Mouse (Mus musculus) spleen, postnatal 10 days (tissue): ENCODE results near the gene Parp16.
"Not testable (repeated sequence)": the region's sequence is repeated elsewhere in the genome, so short reads cannot be mapped to it uniquely, and the experiment has no call there.

Experiments used
- DNase-seq, 2 experiments: peaks; one replicate each; pipeline ENCODE4 v3.0.0; 2021 to 2022; ENCODE audit warnings: low spot score in 2 of 2

Parp16 gene

DNA sequence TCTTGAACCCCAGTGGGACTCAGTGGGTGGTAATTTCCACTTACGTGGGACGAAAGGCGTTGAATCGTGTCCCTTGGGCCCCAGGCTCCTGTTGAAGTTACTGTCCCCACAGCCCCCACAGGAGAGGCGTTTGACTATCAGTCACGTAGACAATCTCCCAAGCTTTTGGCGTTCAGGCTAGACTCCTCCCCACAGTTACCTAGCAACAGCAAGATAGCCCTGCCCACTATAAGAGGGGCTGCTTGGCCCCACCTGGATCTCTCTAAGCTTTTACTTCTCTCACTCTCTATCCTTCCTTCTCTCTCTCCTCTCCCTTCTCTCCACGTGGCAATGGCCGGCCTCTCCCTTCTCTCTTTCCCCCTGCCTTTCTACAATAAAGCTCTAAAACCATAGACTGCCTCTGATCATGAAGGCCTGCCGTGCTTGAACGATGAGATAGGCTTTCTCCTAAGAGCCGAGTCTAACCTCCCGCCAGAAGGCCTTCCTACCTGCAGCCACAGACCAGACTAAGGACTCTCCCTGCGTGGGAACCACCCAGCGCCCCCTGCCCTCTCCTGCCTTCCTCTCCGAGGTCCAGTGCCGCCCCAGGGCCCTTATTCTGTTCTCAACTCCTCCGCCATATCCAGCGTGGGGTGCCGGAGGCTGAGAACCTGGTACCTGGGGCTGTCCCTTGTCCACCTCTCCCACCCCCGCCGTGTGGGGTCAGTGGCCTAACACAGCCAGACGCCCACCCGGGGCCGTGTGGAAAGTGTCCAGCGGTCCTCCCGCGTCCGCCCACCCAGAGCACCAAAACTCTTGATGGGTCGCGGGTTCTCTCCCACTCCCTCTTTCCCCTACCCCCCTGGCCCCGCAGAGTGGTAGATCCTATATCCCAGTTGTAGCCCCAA lies 13.4 kb downstream of the Parp16 start:
- no peak for DNase-seq

DNA sequence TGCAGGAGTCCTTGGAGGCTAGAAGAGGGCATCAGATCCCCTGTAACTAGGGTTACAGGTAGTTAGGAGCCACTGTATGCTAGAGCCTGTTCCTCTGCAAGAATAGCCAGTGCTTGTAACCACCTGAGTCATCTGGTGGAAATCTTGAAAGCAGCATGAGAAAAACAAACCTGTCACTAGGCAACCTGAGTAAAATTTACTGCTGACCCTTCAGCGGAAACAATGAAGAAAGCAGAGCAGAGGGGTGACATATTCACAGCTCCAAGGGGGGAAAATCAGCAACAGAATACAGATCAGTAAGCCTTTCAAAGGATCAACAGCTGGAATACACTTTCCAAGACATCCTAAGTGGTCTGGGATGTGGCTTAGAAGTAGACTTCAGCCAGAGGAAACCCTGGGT lies 16.4 kb downstream of the Parp16 start:
- DNase-seq, result no peak

DNA sequence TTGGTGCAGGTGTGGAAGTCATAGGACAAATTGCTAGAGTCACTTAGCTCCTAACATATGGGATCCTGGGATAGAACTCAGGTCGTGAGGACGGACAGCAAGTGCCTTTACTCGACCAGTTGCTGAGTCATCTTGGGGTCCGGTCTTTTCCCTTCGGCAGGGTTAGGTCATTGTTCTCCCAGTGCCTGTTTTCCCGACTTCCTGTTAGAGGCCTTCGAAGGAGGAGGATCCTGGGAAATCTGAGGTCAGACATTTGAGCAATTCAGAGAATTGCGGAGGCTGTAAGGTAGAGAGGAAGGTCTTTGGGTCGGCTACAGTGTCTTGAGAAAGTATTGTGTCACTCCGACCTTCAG lies 19.2 kb downstream of the Parp16 start:
- peak in 1 of 2 experiments; percentile 35 for DNase-seq

DNA sequence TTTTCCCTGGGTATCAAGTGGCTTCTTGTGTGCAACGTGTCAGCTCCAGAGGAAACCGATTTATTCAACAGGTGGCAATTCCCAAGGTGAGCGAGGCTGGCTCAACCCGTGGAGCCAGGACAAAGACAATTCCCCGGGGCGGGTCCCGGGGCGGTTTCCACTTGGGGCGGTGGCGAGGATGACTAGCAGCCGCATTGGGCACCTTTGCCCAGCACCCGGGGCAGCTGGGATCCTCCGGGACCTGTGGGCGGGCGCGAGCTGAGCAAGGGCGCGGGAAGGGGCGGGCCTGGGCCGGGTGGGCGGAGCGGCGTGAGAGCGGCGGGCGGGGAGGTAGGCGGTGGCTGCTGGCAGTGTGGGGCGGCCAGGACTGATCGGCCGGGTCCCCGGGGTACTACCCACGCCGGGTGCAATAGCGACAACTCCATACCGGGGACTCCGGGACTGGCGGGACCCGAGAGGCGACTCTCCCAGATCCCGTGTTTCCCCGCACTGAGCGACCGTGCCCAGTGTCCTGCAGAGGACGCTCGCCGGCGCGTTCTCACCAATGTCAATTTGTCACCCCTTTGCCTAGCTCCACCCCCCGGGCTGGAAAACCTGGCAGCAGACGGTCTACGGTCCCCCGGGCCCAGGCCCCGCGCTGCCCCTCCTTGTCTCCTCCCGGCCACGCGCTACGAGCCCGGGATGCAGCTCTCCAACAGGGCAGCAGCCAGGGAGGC lies 19.8 kb downstream of the Parp16 start:
- DNase-seq, result peak; percentile 93 to 94

DNA sequence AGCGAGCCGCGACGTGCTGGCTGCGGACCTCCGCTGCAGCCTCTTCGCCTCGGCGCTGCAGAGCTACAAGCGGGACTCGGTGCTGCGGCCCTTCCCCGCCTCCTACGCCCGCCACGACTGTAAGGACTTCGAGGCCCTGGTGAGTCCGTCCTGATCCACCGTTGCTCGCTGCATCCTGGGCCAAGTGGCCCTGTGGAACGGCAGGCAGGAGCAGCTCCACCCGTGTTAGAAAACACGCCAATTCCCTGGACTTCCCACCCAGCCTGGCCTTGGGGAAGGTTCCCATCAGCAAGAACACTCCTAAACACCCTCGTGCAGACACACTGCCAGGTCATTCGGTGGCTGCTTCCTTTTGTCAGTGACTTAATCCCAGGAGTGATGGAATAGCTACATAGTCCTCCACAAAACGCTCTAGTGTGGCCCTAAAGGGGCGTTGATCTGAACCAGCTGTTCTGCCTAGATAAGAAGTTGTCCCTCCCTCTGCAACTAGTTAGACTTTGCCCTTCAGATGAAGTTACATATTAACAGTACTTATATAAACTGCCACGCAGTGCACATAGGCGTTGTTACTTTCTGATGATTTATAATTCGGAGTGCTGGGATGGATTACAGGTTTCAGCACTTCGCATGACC lies 20.5 kb downstream of the Parp16 start:
- peak in 1 of 2 experiments; percentile 71 for DNase-seq

DNA sequence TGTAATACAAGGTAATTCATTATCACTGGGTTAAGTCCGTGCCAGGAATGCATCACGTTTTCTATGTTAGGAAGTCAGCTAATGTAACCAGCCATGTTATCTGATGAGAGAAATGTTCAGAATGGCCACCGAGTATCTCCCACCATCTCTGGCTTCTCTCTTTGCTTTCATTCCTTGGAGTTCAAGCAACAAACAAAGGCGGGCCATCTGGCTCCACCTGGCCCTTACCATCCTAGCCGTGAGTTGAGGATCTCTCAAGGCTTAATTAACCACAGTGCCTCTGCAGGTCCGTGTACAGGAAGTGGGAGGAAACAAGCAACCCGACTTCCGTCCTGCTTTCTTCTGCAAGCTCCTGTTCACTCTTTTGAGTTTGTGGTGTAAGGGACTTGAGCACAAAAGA lies 21.8 kb downstream of the Parp16 start:
- peak; percentile 52 to 55 for DNase-seq

DNA sequence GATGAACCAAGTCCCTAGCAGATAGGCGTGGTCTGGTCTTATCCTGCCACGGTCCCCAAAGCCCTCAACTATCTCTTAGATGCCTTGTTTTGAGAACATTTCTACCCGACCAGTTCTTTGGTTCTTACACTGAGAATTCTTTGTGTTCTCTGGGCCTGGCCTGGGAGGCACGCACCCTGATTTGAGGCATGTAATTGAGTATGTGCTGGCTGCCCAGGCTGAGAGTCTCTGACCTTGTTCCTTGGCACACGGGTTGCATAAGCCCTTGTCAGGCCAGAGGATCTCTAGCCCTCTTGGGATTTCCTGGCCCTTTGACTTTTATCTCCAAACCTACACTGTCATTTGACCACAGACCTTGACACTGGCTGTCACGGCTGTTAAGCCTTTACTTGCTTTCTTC lies 22.5 kb downstream of the Parp16 start:
- DNase-seq, result peak in 1 of 2 experiments; percentile 54

DNA sequence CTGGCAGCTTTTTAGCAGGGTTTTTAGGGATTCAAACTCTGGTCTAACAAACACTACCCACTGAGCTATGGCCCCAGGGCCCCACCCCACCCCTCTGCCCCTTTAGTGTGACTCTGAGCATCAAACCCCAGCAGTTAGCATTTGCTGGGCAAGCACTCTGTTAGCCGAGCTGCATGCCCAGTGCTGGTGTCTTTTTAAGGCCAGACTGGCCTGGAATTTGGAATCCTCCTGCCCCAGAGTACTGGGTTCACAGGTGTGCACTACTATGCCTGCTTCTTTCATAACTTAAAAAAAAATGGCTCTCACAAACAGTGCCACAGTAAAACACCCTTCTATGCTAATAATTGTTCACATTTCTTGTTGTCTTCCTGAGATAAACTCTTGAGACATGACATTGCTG lies 23.8 kb downstream of the Parp16 start:
- DNase-seq, result no peak

DNA sequence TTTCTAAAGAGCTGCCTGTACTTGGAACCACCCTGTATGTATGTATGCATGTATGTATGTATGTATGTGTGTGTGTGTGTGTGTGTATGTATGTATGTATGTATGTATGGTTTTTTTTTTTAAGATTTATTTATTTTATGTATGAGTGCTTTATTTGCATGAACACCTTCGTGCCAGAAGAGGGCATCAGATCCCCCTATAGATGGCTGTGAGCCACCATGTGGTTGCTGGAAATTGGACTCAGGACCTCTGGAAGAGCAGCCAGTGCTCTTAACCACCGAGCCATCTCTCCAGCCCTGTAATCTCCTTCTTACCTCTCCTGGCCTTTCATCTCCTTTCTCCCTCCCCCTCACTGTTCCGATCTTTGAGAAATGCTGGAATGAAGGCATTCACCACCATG lies 25.2 kb downstream of the Parp16 start:
- DNase-seq, result not testable (repeated sequence)

DNA sequence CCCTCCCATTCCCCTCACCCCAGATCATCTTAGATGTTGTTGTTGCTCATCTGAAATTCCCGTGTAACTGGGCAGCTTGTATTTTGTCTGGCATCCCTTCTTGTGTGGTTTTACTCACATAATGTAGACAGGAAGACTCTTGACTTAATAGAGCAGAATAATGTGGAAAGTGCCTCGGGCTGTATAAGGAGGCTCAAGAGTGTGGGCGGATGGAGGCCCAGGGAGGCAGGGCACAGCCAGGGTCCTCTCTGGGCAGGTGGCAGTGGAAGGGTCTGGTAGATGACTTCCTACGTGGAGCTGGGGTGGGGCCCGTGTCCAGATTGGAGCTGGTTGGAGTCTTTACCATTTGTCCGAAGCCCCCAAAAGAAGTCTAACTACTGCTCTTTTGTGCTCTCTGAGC lies 28.8 kb downstream of the Parp16 start:
- no peak for DNase-seq

DNA sequence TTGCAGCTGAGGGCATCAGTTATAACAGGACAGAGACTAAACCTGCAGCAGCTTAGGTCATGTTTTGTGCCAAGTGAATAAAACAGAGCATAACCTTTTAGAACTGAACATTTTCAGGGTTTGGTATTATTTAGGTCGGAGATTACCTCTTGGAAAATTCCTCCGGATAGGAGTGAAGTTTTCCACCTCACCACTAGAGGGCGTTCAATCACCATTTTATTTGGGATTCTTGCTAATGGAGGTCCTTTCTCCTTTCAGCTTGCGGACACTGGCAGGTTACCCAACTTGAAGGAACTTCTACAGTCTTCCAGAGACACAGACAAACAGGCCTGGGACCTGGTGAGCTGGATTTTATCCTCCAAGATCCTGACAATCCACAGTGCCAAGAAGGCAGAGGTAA lies 30.6 kb downstream of the Parp16 start:
- no peak for DNase-seq

DNA sequence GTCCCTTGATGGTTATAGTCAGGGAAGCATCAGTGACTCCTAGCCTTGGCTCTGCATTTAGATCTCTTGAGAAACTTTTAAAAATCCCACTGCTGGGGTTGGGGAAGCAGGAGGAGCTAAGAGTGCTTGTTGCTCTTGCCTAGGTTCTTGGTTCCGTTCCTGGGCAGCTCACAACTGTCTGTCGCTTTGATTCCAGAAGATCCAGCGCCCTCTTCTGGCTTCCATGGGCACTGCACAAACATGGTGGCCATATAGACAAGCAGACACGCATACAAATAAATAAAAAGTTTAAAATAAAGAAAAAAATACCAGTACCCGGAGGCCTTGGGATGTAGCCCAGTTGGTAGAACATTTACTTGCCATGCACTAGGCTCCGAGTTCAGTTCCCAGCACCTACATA lies 35.1 kb downstream of the Parp16 start:
- peak in 1 of 2 experiments; percentile 40 for DNase-seq

DNA sequence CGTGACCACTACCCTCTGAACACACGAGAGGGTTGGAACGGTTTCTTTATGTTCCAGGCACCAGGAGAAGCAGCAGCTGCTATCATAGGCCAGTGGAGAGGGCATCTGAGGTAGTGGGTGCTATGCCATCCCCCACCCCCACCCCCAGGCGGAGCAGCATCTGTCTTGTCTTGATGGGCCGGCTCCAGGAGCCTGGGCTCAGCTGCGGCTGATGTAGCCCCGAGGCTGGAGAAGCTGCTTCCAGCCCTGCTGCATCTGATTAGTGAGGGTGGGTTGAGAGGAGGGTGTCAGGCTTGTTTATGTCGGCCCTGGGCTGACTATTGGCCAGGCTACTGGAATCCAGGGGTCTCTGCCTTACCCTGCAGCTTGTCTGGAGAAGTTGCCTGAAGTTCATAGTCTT lies 36.1 kb downstream of the Parp16 start:
- DNase-seq, result no peak

DNA sequence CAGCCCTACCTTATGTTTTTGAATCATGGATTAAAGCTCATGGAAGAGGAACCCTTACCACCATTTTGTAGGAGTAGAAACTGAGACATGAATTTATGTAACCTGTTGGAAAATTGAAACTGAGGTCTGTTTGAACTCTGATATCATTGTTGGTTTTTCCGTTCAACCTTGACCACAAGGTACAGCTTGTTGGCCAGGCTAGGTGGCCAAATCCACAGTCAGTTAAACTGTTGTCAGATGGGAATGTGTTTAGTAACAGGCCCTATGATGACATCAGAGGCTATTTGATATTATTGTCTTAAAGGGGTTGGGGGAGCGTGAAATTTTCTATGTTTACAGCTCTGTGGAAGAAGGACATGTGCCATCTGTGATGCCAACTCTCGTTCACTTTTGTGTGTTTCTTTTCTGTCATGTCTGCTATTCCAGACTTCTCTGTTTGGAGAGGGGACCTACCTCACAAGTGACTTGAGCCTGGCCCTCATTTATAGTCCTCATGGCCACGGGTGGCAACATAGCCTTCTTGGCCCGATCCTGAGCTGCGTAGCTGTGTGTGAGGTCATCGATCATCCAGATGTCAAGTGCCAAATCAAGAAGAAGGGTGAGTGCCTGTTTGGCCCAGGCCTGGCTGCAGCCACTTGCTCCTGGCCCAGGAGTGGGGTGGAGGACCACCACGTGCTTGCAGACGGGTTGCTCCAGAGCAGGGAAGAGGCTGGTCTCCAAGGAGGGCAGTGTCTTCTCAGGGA lies 38.3 kb downstream of the Parp16 start:
- no peak for DNase-seq

DNA sequence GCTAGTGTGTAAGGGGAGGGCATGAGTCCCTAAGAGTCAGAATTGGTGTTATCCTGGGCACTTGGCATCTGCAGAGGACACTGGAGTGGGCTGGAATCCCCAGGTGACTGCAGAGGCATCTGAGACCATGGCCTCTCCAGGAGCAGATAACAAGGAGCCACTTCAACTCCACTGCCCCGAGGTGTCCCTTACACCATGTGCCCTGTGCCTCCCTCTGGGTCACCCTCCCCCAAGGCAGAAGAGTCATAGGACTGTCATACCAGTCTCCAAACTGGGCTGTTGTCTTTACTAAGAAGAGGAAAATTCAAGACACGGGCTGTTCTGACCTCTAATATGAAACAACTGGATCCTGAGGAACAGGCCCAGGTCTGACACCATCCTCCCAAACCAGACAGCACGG lies 39.6 kb downstream of the Parp16 start:
- DNase-seq, result no peak

DNA sequence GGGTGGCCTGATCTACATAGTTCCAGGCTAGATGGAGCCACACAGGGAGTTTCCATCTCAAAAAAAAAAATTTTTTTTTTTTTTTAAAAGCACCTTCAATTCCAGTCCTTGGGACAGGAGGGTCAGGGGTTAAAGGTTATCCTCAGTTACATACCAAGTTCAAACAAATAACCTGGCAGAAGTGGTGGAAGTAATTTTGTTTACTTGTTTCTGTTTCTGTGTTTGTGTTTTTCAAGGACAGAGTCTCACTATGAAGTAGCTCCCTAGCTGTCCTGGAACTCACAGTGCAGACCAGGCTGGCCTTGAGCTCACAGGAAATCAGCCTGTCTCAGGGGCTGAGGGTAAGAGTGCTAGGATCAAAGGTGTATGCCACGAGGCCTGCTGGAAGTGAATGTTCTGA lies 40.4 kb downstream of the Parp16 start:
- DNase-seq, result no peak

DNA sequence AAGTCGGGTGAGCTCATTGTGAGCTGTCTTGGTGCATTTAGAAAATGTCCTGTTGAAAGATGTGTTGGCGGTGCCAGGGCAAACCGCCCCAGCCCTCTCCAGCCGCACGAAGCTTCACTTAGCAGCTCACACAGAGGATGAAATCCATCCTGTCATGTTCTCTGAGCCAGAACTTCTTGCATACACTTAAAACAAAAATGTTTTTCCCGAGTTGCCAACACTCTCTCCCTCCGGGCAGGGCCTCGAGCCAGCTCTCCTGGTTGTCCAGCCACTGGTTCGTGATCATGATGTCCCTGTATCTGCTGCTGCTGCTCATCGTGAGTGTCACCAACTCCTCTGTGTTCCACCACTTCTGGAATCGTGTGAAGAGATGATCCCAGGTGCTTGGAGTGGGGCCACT lies 42.5 kb downstream of the Parp16 start:
- DNase-seq, result no peak

DNA sequence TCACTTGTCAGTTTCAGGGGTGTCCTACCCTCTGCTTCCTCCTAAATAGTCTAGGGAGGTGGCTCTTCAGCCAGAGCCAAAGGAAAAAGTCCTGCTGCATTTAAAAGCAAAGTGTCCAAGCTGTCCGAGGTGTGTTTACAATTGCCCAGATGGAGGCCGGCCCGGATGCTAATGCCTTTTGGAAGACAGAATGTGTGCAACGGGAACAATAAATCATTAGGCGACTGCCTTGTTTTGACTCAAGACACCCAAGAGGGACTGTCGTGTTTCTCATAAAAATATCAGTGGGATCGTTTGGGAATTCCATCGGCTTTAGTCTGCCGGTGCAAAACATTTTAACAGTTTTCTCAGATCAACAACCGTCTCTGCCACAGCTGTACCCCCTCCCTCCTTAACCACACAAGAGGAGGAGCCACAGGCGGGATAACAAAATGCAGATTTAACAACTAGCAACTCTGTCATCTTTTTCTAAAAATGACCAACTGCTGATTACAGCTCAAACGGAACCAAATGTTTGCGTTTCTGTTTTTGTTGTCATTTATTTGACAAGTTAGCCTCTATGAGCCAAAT lies 43.1 kb downstream of the Parp16 start:
- DNase-seq, result no peak

DNA sequence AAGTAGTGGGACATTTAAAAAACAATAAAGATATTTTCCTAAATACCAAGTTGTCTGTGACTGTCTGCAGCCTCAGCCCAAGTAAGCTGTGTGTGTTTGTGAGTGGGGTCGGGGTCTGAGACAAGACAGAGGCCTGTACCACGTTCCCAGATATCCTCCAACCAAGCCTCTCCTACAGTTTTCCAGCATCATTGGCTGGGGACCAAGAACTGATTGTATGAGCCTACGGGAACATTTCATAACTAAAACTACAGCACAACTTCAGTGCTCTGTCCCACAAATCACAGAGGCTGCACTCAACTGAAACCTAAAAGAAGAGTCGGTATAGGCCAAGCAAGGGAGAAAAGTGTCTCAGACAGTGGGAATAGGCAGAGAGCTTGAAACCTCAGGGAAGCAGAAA lies 44.0 kb downstream of the Parp16 start:
- no peak for DNase-seq

DNA sequence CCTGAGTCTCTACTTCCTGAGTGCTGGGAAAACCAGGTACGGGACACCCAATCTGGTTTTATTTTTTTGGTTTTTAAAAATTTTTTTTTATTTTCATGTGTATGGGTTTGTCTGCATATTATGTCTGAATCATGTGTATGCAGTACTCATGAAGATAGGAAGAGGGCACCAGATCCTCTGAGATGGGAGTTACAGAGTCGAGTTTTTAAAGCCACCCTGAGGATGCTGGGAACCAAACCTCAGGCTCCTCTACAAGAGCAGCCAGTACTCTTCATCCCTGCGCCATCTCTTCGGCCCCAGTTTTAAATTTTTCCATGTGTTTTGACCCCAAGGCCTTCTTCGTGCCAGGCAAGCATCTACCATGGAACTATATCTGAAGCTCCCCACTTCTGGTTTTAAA lies 44.6 kb downstream of the Parp16 start:
- DNase-seq, result no peak

DNA sequence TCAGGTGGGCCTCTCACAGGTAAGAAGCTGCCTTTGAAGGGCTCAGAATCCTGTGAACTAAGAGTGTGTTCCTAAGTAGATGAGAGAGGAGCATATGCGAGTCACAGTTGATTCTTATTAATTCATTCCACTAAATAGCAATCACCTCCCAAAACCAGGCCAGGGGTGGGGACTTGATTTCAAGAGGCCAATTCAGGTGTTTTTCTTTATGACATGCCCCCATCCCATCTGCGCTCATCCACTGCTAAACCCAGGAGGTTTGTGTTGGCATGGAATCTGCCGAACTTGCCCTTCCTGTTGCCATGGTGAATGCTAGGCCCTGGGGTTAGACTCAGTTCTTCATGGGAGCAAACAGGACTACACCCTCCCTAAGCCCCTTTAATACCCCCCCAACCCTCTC lies 45.4 kb downstream of the Parp16 start:
- DNase-seq, result no peak

DNA sequence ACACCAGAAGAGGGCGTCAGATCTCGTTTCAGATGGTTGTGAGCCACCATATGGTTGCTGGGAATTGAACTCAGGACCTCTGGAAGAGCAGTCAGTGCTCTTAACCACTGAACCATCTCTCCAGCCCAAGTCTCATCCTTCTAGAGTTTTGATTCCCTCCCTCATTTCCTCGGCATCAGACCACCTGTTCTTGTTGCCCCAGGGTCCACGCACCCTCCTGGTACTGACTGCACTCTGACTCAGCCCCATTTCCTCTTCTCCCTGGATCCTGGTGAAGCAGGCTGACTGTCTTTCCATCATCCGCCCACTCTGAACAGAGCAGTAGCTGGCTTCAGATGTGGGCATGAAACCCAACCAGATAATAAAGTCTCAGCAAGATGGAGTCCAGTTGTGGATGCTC lies 46.8 kb downstream of the Parp16 start:
- no peak for DNase-seq
